Mouse (Mus musculus) midbrain, embryonic 11.5 days (tissue): ENCODE results near the gene Laptm5. TPM values are rescaled to one million over a fixed set of nuclear protein-coding genes. Genes with fewer than 3 reads are reported as not detected.

Experiments used
- ATAC-seq: fragments of 200-750 bp; cut with Nextera tagmentation; 2 replicates; pipeline ENCODE4 v1.8.0; 2017; ENCODE audit warnings: moderate TSS enrichment, moderate library complexity; ENCODE audit not compliant: low FRiP score
- DNase-seq: peaks from one replicate; pipeline ENCODE4 v3.0.0; 2015; ENCODE audit warnings: low spot score; ENCODE audit errors: missing footprints
- H3K27ac ChIP-seq: fragments of 300-500 bp; sonication (generic); 2 replicates; pipeline ENCODE4 v1.5.1; 2014; ENCODE audit warnings: low read depth, low read length
- H3K27me3 ChIP-seq: fragments of 300-500 bp; sonication (generic); 2 replicates; pipeline ENCODE4 v1.6.1; 2014; ENCODE audit warnings: mild to moderate bottlenecking, low read length, moderate library complexity, mixed read lengths; ENCODE audit not compliant: control insufficient read depth, insufficient read depth
- H3K36me3 ChIP-seq: fragments of 300-500 bp; sonication (generic); 2 replicates; pipeline ENCODE4 v1.6.1; 2014; ENCODE audit warnings: mild to moderate bottlenecking, low read length, moderate library complexity, mixed read lengths; ENCODE audit not compliant: control insufficient read depth, insufficient read depth
- H3K4me1 ChIP-seq: fragments of 300-500 bp; sonication (generic); 2 replicates; pipeline ENCODE4 v1.6.1; 2014; ENCODE audit warnings: low read length; ENCODE audit not compliant: control insufficient read depth, insufficient read depth
- H3K4me2 ChIP-seq: fragments of 300-500 bp; sonication (generic); 2 replicates; pipeline ENCODE4 v1.6.1; 2014; ENCODE audit warnings: mild to moderate bottlenecking, moderate library complexity
- H3K4me3 ChIP-seq: fragments of 300-500 bp; sonication (generic); 2 replicates; pipeline ENCODE4 v1.5.1; 2014; ENCODE audit warnings: low read depth, low read length
- H3K9ac ChIP-seq: fragments of 300-500 bp; sonication (generic); 2 replicates; pipeline ENCODE4 v1.6.1; 2014; ENCODE audit warnings: low read length
- H3K9me3 ChIP-seq: fragments of 300-500 bp; sonication (generic); 2 replicates; pipeline ENCODE4 v1.6.1; 2016; ENCODE audit warnings: low read length; ENCODE audit not compliant: control insufficient read depth
- WGBS: fragments of 180-500 bp; shearing (Covaris S2); extraction: QIAGEN DNeasy Blood & Tissue Kit; methylation state at CpG from one replicate; pipeline ENCODE4 v1.1.7; 2014; 5-methylcytosine and 5-hydroxymethylcytosine counted together
- polyA plus RNA-seq: library from polyadenylated mRNA; unstranded; fragments of >200 nt; fragmentation: Nextera tagmentation; extraction: Ambion mirVana; gene quantifications from 2 replicates; pipeline ENCODE4 v1.2.1, GENCODE M21; 2014

Gene Laptm5
- polyA plus RNA-seq, 1 experiment from 2014 or later, result 27.3 TPM

DNA sequence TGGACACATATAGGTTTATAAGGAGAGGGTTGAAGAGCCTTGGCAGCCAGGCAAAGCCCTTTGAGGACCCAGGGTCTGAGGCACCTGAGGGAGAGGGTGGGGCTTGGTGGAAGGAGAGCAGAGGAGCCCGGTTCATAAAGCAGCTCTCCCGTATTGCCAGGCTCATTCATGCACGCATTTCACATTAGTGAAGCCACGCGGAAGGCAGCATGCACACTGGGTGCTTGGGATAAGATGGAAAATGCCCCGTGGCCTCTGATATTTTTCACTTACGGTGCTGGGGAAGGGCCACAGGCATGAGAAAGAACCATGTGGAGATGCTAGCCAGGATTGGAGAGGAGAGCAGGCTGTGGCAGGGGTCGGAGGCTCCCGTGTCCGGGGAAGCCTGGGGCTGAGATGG is 44.2 kb downstream of the Laptm5 start:
- Histone ChIP-seq H3K27me3 (no peaks in the 10 kb centered on the region), H3K9me3 (no peaks in the 10 kb centered on the region), H3K27ac (no peak overlapping the region), H3K4me2 (no peak overlapping the region), H3K4me3 (no peak overlapping the region), H3K9ac (no peak overlapping the region), H3K36me3 (no peaks in the 10 kb centered on the region), H3K4me1 (no peaks in the 10 kb centered on the region)
- no peak for DNase-seq
- no peak for ATAC-seq
- 77% methylated on average over 10 of the region's 10 CpGs for WGBS

DNA sequence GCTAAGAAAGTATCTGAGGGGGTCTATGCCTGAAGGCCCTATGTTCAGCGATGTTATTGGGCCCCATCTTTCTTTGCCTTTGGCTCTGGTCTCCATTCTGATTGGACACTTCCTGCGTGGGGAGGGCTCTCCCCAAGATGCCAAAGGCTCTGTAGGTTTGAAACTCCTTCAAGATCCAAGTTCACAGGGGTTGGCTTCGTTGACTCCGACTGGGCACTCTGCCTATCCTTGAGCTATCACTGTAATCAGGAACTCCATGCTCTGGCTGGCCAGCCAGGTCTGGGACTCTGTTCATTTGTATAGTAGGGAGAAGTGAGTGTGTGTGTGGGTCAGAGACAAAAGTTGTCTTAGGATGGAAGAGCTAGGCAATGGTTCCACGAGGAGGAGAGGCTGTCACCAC is 45.9 kb downstream of the Laptm5 start:
- H3K27ac ChIP-seq, result no peak overlapping the region
- H3K27me3 ChIP-seq, result no peaks in the 10 kb centered on the region
- H3K4me2 ChIP-seq, result no peak overlapping the region
- ATAC-seq (no peak), DNase-seq (no peak)
- no peaks in the 10 kb centered on the region for H3K36me3 ChIP-seq
- no peaks in the 10 kb centered on the region for H3K9me3 ChIP-seq
- no peaks in the 10 kb centered on the region for H3K4me1 ChIP-seq
- H3K9ac ChIP-seq, result no peak overlapping the region
- H3K4me3 ChIP-seq, result no peak overlapping the region
- 76% methylated on average over 5 of the region's 5 CpGs for WGBS

GRCm38 (mm10) chr4:130959678-130960077 is 46.8 kb downstream of the Laptm5 start:
- WGBS, result 61% methylated on average over 6 of the region's 6 CpGs
- Histone ChIP-seq H3K9me3 (no peaks in the 10 kb centered on the region), H3K36me3 (no peaks in the 10 kb centered on the region), H3K27ac (no peak overlapping the region), H3K9ac (no peak overlapping the region), H3K4me1 (no peaks in the 10 kb centered on the region), H3K4me3 (no peak overlapping the region), H3K4me2 (no peak overlapping the region), H3K27me3 (no peaks in the 10 kb centered on the region)
- no peak for DNase-seq
- no peak for ATAC-seq

DNA sequence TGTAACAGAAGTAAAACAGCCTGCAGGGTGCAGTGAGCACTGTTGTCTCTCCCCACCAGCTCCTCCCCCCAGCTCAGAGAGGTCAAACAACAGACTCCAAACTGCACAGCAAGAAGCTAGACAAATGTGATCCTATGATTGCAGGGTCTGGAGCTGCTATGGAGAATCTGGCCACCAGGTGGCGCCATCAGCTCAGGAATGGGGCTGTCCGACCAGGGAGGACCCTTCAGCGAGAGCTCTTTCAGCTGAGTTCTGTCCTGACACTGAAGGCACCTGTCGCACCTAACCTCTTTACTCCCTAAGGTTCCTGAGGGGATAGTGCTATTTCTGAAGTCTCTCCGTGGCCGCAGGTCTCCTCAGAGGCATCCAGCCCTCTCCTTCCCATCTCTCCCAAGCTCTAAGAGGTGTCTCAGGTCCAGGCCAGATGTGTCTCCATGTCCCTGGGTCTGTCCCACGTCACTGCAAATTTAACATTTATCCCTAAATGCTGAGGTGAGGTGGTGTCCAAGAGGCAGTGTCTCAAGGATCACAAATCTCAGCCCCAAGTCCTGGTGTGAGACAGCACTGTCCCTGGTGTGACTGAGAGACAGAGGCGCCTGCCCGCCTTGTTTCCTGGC is 47.3 kb downstream of the Laptm5 start:
- Histone ChIP-seq H3K9me3 (no peaks in the 10 kb centered on the region), H3K4me1 (no peaks in the 10 kb centered on the region), H3K27ac (no peak overlapping the region), H3K4me2 (no peak overlapping the region), H3K9ac (no peak overlapping the region), H3K4me3 (no peak overlapping the region), H3K36me3 (no peaks in the 10 kb centered on the region), H3K27me3 (no peaks in the 10 kb centered on the region)
- DNase-seq (peak; percentile 100), ATAC-seq (peak; percentile 65)
- WGBS, result 29% methylated on average over 9 of the region's 9 CpGs

DNA sequence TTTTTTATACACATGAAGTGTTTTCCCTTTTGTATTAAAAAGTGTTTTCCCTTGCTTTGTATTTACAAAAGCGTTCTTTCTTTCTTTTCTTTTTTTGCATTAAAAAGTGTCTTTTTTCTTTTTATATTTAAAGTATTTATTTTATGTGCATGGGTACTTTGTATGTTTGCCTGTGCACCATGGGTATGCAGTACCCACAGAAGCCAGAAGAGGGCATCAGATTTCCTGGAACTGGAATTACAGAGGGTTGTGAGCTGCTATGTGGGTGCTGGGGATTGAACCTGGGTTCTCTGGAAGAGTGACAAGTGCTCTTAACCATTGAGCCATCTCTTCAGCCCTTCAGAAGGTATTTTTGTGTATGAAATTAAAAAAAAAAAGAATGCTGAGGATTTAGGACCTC is 58.4 kb downstream of the Laptm5 start:
- H3K27me3 ChIP-seq, result no peaks in the 10 kb centered on the region
- H3K36me3 ChIP-seq, result no peaks in the 10 kb centered on the region
- no peak overlapping the region for H3K4me2 ChIP-seq
- H3K27ac ChIP-seq, result no peak overlapping the region
- DNase-seq (no peak), ATAC-seq (no peak)
- WGBS, result 98% methylated on average over 1 of the region's 1 CpGs
- H3K9me3 ChIP-seq, result no peaks in the 10 kb centered on the region; the same call in 1 of the 2 replicates
- H3K4me1 ChIP-seq, result no peaks in the 10 kb centered on the region; the same call in 1 of the 2 replicates
- H3K9ac ChIP-seq, result no peak overlapping the region
- H3K4me3 ChIP-seq, result no peak overlapping the region

DNA sequence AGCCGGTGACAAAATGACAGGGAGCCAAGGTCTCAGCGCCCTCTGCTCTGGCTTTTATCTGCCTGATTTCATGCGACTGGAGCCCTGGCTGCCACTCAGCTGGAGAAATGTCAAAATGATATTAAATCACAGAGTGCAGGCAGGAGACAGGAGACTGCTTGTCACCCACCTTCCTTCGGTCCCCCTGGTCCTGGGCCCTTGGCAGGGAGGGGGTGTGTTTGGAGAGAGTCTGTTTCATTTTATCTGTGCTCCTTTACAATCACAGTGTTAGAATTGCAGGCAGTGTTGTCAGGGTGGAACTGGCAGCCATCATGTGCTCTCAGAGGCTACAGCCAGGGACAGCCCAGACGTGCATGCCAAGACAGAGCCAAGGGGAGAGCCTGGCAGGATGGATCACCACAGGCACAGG is 59.5 kb downstream of the Laptm5 start:
- 90% methylated on average over 5 of the region's 5 CpGs for WGBS
- no peak for DNase-seq

GRCm38 (mm10) chr4:130973332-130974263 is 60.7 kb downstream of the Laptm5 start:
- Histone ChIP-seq H3K4me1 (no peaks in the 10 kb centered on the region; the same call in 1 of the 2 replicates), H3K9me3 (no peaks in the 10 kb centered on the region; the same call in 1 of the 2 replicates), H3K27me3 (no peaks in the 10 kb centered on the region), H3K36me3 (no peaks in the 10 kb centered on the region), H3K4me3 (no peak overlapping the region), H3K9ac (no peak overlapping the region), H3K4me2 (no peak overlapping the region), H3K27ac (no peak overlapping the region)
- DNase-seq (no peak), ATAC-seq (no peak)
- 59% methylated on average over 19 of the region's 19 CpGs for WGBS

More for the DNA sequence above, 59.5 kb downstream of the Laptm5 start:
- Histone ChIP-seq H3K4me2 (no peak overlapping the region), H3K4me1 (no peaks in the 10 kb centered on the region; the same call in 1 of the 2 replicates), H3K27ac (no peak overlapping the region), H3K27me3 (no peaks in the 10 kb centered on the region), H3K9ac (no peak overlapping the region), H3K4me3 (no peak overlapping the region), H3K9me3 (no peaks in the 10 kb centered on the region; the same call in 1 of the 2 replicates), H3K36me3 (no peaks in the 10 kb centered on the region)
- ATAC-seq, result no peak

GRCm38 (mm10) chr4:130978981-130979380 is 66.1 kb downstream of the Laptm5 start:
- H3K9me3 ChIP-seq, result no peaks in the 10 kb centered on the region
- H3K27ac ChIP-seq, result no peak overlapping the region
- WGBS, result 67% methylated on average over 3 of the region's 3 CpGs
- DNase-seq (peak; percentile 6), ATAC-seq (no peak)
- H3K4me3 ChIP-seq, result no peak overlapping the region
- H3K4me1 ChIP-seq, result no peaks in the 10 kb centered on the region; the same call in 1 of the 2 replicates
- no peak overlapping the region for H3K4me2 ChIP-seq
- no peaks in the 10 kb centered on the region for H3K27me3 ChIP-seq
- no peak overlapping the region for H3K9ac ChIP-seq
- H3K36me3 ChIP-seq, result no peaks in the 10 kb centered on the region
